Comparison of ENCODE assay signal across 8 mouse cellular contexts in genomic region chr11:62457241-62457890, GRCm38 (mm10). TPM values are rescaled to one million over a fixed set of nuclear protein-coding genes. Genes with fewer than 3 reads are reported as not detected.
A peak's percentile ranks its signal among the peaks of the same experiment; 100 is the strongest.
DNase-seq lines count a peak whose midpoint lies in the region; ATAC-seq lines count a peak whose summit lies in the region.

No protein-coding gene starts in this region.

- peaks cover 26% of the 10 kb centered on the region for H3K36me3 ChIP-seq in megakaryocyte, embryonic 14.5 days (replicated peaks; ENCODE audit: low read length)

- peak; percentile 89 for DNase-seq in adipocyte (ENCODE audit: low spot score)
- peak; percentile 93 for DNase-seq in embryo, embryonic 10 days (ENCODE audit: low spot score)
- peak; percentile 88 for DNase-seq in gastrocnemius, postnatal 10 days
- peak; percentile 46 to 79 for DNase-seq in left cerebral cortex, adult 9 months (ENCODE audit: low spot score in 2 of 2)
- DNase-seq in right cerebral cortex, adult 2 months (ENCODE audit: low spot score in 2 of 2) = peak; percentile 80 to 84
- DNase-seq in urinary bladder, postnatal 10 days (ENCODE audit: low spot score) = peak; percentile 68

- no peaks in the 10 kb centered on the region for H3K9me3 ChIP-seq in megakaryocyte, embryonic 14.5 days

- H3K27me3 ChIP-seq in megakaryocyte, embryonic 14.5 days (replicated peaks) = no peaks in the 10 kb centered on the region

- peak overlapping the region; percentile 98 for H3K4me3 ChIP-seq in megakaryocyte, embryonic 14.5 days (replicated peaks)

- peak; percentile 90 for ATAC-seq in inflammation-experienced regulatory T-cells, adult 6 months

- H3K4me1 ChIP-seq in megakaryocyte, embryonic 14.5 days = peaks cover 34% of the 10 kb centered on the region

RNA-seq across cellular contexts. Expression of gene Pigl, which starts 0.9 kb away (rescaled TPM):
- 1 to 10 TPM; 2.9 to 3.7 TPM for total RNA-seq in gastrocnemius, postnatal 10 days (2021)
- 10 to 100 TPM in 2 of 3 experiments, 1 to 10 TPM in 1; 5.6 to 12.4 (median 11.5) TPM for polyA plus RNA-seq in inflammation-experienced regulatory T-cells, adult 6 months (2017; shearing (Covaris generic))
- polyA plus RNA-seq in megakaryocyte, embryonic 14.5 days (2012; ENCODE audit: insufficient read depth, low replicate concordance) = 3.4 and 7.5 TPM in 2 replicates

RNA-seq across cellular contexts. Expression of gene Ncor1, which starts 1.0 kb away (rescaled TPM):
- total RNA-seq in gastrocnemius, postnatal 10 days (2021) = 100 to 1,000 TPM; 132 to 145 TPM
- polyA plus RNA-seq in inflammation-experienced regulatory T-cells, adult 6 months (2017; shearing (Covaris generic)) = 100 to 1,000 TPM; 165 to 215 (median 193) TPM
- polyA plus RNA-seq in megakaryocyte, embryonic 14.5 days (2012; ENCODE audit: insufficient read depth, low replicate concordance) = 86.7 and 160 TPM in 2 replicates

Comparison
In these comparisons a context has a peak if more than half of its experiments do, and no peak if none do; other contexts are left out.
1. Peak in every context shown above with its lines: DNase-seq, ATAC-seq and H3K4me3 ChIP-seq.